Comparison of ENCODE assay signal across 12 mouse cellular contexts in the genomic region with DNA sequence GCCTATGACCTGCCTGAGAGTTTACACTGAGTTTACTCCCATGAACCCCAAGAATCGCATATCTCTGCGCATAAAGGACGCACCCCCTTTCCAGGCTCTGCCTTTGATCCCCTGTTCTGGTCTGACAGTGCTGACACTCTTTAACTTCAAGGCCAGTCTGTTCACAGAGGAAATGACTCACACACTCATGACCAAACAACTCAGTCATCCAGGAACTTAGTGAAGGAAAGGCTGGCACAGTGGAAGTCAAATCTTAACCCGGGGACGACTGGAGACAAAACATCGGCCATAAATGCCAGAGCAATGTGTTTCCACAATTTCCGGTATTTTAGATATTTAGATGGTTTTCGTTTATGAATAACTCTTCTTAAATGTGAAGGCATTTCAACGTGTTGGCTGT. TPM values are rescaled to one million over a fixed set of nuclear protein-coding genes. Genes with fewer than 3 reads are reported as not detected.
A peak's percentile ranks its signal among the peaks of the same experiment; 100 is the strongest.
DNase-seq lines count a peak whose midpoint lies in the region; ATAC-seq lines count a peak whose summit lies in the region.
"Had no signal": no experiment of that assay in that cellular context is flagged by ENCODE, and none has a peak within 500 bp of the region (broad histone marks: within the 10 kb centered on the region; RNA-seq: fewer than 3 reads in every experiment).

No protein-coding gene starts in this region.

- peaks cover 5% of the 10 kb centered on the region for H3K9me3 ChIP-seq in hindbrain, embryonic 16.5 days (ENCODE audit: control insufficient read depth, low read length)
- H3K9me3 ChIP-seq in embryonic facial prominence, embryonic 10.5 days, result peaks cover 10% of the 10 kb centered on the region; the same call in 1 of the 2 replicates

- no peak overlapping the region for H3K27ac ChIP-seq in hindbrain, embryonic 16.5 days (ENCODE audit: low read depth, low read length)
- no peak overlapping the region for H3K27ac ChIP-seq in embryonic facial prominence, embryonic 10.5 days (replicated peaks)
- H3K27ac ChIP-seq: embryonic facial prominence, embryonic 13.5 days; hindbrain, embryonic 13.5 days; limb, embryonic 12.5 days had no signal

- no peaks in the 10 kb centered on the region for H3K4me1 ChIP-seq in hindbrain, embryonic 16.5 days (ENCODE audit: control insufficient read depth, insufficient read depth, low read depth, low read length)
- no peaks in the 10 kb centered on the region for H3K4me1 ChIP-seq in embryonic facial prominence, embryonic 10.5 days
- H3K4me1 ChIP-seq: embryonic facial prominence, embryonic 13.5 days; hindbrain, embryonic 13.5 days; limb, embryonic 12.5 days had no signal

- 11% methylated on average over 9 of the region's 9 CpGs for WGBS in large intestine, adult 2 months
- WGBS in hindbrain, embryonic 16.5 days, result 87% methylated on average over 9 of the region's 9 CpGs
- 87% methylated on average over 9 of the region's 9 CpGs for WGBS in embryonic facial prominence, embryonic 10.5 days

- peak; percentile 86 for ATAC-seq in common myeloid progenitor, adult 5-6 weeks (replicated peaks; ENCODE audit: low read depth, poor library complexity, severe bottlenecking)
- no peak for ATAC-seq in hindbrain, embryonic 16.5 days

- no peak overlapping the region for H3K9ac ChIP-seq in hindbrain, embryonic 16.5 days (ENCODE audit: low read depth, low read length)
- H3K9ac ChIP-seq: embryonic facial prominence, embryonic 13.5 days; hindbrain, embryonic 13.5 days; limb, embryonic 12.5 days had no signal

- no peak overlapping the region for H3K4me2 ChIP-seq in hindbrain, embryonic 16.5 days (ENCODE audit: low read length)
- H3K4me2 ChIP-seq: embryonic facial prominence, embryonic 13.5 days; hindbrain, embryonic 13.5 days; limb, embryonic 12.5 days had no signal

- peak; percentile 67 for DNase-seq in adrenal gland, adult 8-10 months
- no peak for DNase-seq in adrenal gland, adult 18-20 months (ENCODE audit: low spot score in 2 of 2)
- DNase-seq in 3134 (ENCODE audit: extremely low read depth, insufficient read length, low spot score), result peak; percentile 87
- peak; percentile 76 for DNase-seq in large intestine, adult 2 months (ENCODE audit: low read depth, low spot score)
- no peak for DNase-seq in left cerebral cortex, adult 8-10 months (ENCODE audit: low spot score in 2 of 2)
- no peak for DNase-seq in embryonic facial prominence, embryonic 10.5 days (ENCODE audit: low spot score)
- DNase-seq: spleen, adult 18-20 months had no signal

- H3K36me3 ChIP-seq in hindbrain, embryonic 16.5 days (ENCODE audit: control insufficient read depth, insufficient read depth, low read length), result 0 out of 2 replicates have a peak, but pooled peaks cover 2% of the 10 kb centered on the region
- peaks cover 17% of the 10 kb centered on the region for H3K36me3 ChIP-seq in embryonic facial prominence, embryonic 10.5 days (replicated peaks)

- no peak overlapping the region for H3K4me3 ChIP-seq in hindbrain, embryonic 16.5 days (ENCODE audit: low read length)
- H3K4me3 ChIP-seq in embryonic facial prominence, embryonic 10.5 days, result no peak overlapping the region
- H3K4me3 ChIP-seq: embryonic facial prominence, embryonic 13.5 days; hindbrain, embryonic 13.5 days; limb, embryonic 12.5 days had no signal

- no peaks in the 10 kb centered on the region for H3K27me3 ChIP-seq in hindbrain, embryonic 16.5 days (replicated peaks; ENCODE audit: control insufficient read depth, insufficient read depth, low read length)
- no peaks in the 10 kb centered on the region for H3K27me3 ChIP-seq in embryonic facial prominence, embryonic 10.5 days (replicated peaks; ENCODE audit: low read depth, poor library complexity, severe bottlenecking)
- H3K27me3 ChIP-seq: embryonic facial prominence, embryonic 13.5 days; hindbrain, embryonic 13.5 days; limb, embryonic 12.5 days had no signal

RNA-seq across cellular contexts. Expression of a gene that starts 25.4 kb away (rescaled TPM):
- 10 to 100 TPM; 50.3 to 77.4 (median 59.8) TPM for total RNA-seq in adrenal gland, adult 8-10 months (2022)
- total RNA-seq in adrenal gland, adult 18-20 months (2021), result 10 to 100 TPM; 48.2 to 53.4 TPM
- 117 and 166 TPM in 2 replicates for total RNA-seq in common myeloid progenitor, adult 5-6 weeks (2017)
- polyA plus RNA-seq in large intestine, adult 2 months (2012; rRNA removed), result 10.6 and 16.7 TPM in 2 replicates
- 10 to 100 TPM; 56.4 to 65.5 (median 60.6) TPM for total RNA-seq in left cerebral cortex, adult 8-10 months (2022)
- 40.9 and 43.3 TPM in 2 replicates for polyA plus RNA-seq in hindbrain, embryonic 16.5 days (2015; fragmentation: Nextera tagmentation; extraction: Ambion mirVana)
- polyA plus RNA-seq in embryonic facial prominence, embryonic 10.5 days (2016; fragmentation: Nextera tagmentation; extraction: Ambion mirVana), result 22.5 and 25.7 TPM in 2 replicates

RNA-seq across cellular contexts. Expression of a gene that starts 54.5 kb away (rescaled TPM):
- not detected for total RNA-seq in adrenal gland, adult 8-10 months (2022)
- total RNA-seq in adrenal gland, adult 18-20 months (2021), result not detected
- 3.2 and 5.1 TPM in 2 replicates for total RNA-seq in common myeloid progenitor, adult 5-6 weeks (2017)
- 42.0 and 47.8 TPM in 2 replicates for polyA plus RNA-seq in large intestine, adult 2 months (2012; rRNA removed)
- total RNA-seq in left cerebral cortex, adult 8-10 months (2022), result under 1 TPM in 1 of 4 experiments, not detected in 3; 0.59 TPM
- 0.36 TPM in 1 of 2 replicates, not detected in the other for polyA plus RNA-seq in hindbrain, embryonic 16.5 days (2015; fragmentation: Nextera tagmentation; extraction: Ambion mirVana)
- 0.39 and 0.44 TPM in 2 replicates for polyA plus RNA-seq in embryonic facial prominence, embryonic 10.5 days (2016; fragmentation: Nextera tagmentation; extraction: Ambion mirVana)

Comparison
In these comparisons a context has a peak if more than half of its experiments do, and no peak if none do; other contexts are left out.
1. DNase-seq: peak in adrenal gland, adult 8-10 months (single experiment), 3134 (single experiment) and large intestine, adult 2 months (single experiment); none in adrenal gland, adult 18-20 months (0 of 2), left cerebral cortex, adult 8-10 months (0 of 2) and embryonic facial prominence, embryonic 10.5 days (single experiment).